Mouse (Mus musculus) forebrain, embryonic 11.5 days (tissue): Measurements from ENCODE around the gene Tcp11. TPM values are rescaled to one million over a fixed set of nuclear protein-coding genes. Genes with fewer than 3 reads are reported as not detected.
A peak's percentile ranks its signal among the peaks of the same experiment; 100 is the strongest.

Source experiments
- ATAC-seq: fragments of 200-750 bp; cut with Nextera tagmentation; replicated peaks from 2 replicates; pipeline ENCODE4 v1.8.0; 2017; ENCODE audit warnings: moderate TSS enrichment; ENCODE audit not compliant: low FRiP score
- DNase-seq: peaks from one replicate; pipeline ENCODE4 v3.0.0-alpha.2; 2017; ENCODE audit warnings: low spot score
- H3K27ac ChIP-seq: fragments of 300-500 bp; sonication (generic); 2 replicates; pipeline ENCODE4 v1.5.1; 2014; ENCODE audit warnings: low read depth, low read length
- H3K27me3 ChIP-seq: fragments of 300-500 bp; sonication (generic); 2 replicates; pipeline ENCODE4 v1.6.1; 2014; ENCODE audit warnings: mild to moderate bottlenecking, low read length, mixed read lengths; ENCODE audit not compliant: control insufficient read depth, insufficient read depth
- H3K36me3 ChIP-seq: fragments of 300-500 bp; sonication (generic); 2 replicates; pipeline ENCODE4 v1.6.1; 2014; ENCODE audit warnings: mild to moderate bottlenecking, low read length, moderate library complexity, mixed read lengths; ENCODE audit not compliant: control insufficient read depth, insufficient read depth
- H3K4me1 ChIP-seq: fragments of 300-500 bp; sonication (generic); replicated peaks from 2 replicates; pipeline ENCODE4 v1.6.1; 2014; ENCODE audit warnings: low read length, mixed read lengths; ENCODE audit not compliant: control insufficient read depth, insufficient read depth
- H3K4me2 ChIP-seq: fragments of 300-500 bp; sonication (generic); 2 replicates; pipeline ENCODE4 v1.6.1; 2014; ENCODE audit warnings: low read depth, mild to moderate bottlenecking, low read length, moderate library complexity, mixed read lengths; ENCODE audit not compliant: severe bottlenecking
- H3K4me3 ChIP-seq: fragments of 300-500 bp; sonication (generic); 2 replicates; pipeline ENCODE4 v1.5.1; 2014; ENCODE audit warnings: low read depth, low read length
- H3K9ac ChIP-seq: fragments of 300-500 bp; sonication (generic); 2 replicates; pipeline ENCODE4 v1.6.1; 2014; ENCODE audit warnings: low read length
- H3K9me3 ChIP-seq: fragments of 300-500 bp; sonication (generic); 2 replicates; pipeline ENCODE4 v1.6.1; 2016; ENCODE audit warnings: low read length, mixed read lengths; ENCODE audit not compliant: control insufficient read depth
- WGBS: fragments of 180-500 bp; shearing (Covaris S2); extraction: QIAGEN DNeasy Blood & Tissue Kit; methylation state at CpG from one replicate; pipeline ENCODE4 v1.1.7; 2014; 5-methylcytosine and 5-hydroxymethylcytosine counted together
- polyA plus RNA-seq: library from polyadenylated mRNA; unstranded; fragments of >200 nt; fragmentation: Nextera tagmentation; extraction: Ambion mirVana; gene quantifications from 2 replicates; pipeline ENCODE4 v1.2.1, GENCODE M21; 2014

The Tcp11 gene
- polyA plus RNA-seq, 1 experiment from 2014 or later, result 1.0 TPM

DNA sequence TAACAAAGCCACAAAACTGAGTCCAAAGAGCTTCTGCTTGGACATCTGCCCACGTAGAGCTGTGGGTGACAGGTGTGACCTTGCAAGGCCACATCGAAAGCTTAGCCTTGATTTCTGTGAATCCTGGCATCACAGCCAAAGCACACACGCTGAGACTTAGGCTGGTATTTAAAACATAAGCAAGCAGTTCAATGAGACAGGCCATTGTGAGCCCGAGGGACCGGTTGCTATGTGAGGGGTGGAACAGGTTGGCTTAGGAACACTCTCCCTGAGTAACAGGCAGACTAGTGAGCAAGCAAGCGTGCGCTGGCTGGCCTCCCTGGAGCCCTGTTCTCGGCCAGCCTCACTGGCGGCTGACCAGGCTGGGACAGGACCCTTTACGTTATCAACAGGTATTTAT, 58.5 kb downstream of the Tcp11 start:
- Histone ChIP-seq H3K4me3 (no peak overlapping the region), H3K27me3 (no peaks in the 10 kb centered on the region), H3K36me3 (no peaks in the 10 kb centered on the region), H3K9ac (no peak overlapping the region), H3K4me2 (no peak overlapping the region), H3K9me3 (no peaks in the 10 kb centered on the region), H3K27ac (no peak overlapping the region), H3K4me1 (peaks cover 14% of the 10 kb centered on the region)
- DNase-seq (no peak), ATAC-seq (no peak)
- WGBS, result 76% methylated on average over 10 of the region's 10 CpGs

GRCm38 (mm10) chr17:28019785-28020696, 60.4 kb downstream of the Tcp11 start:
- Histone ChIP-seq H3K36me3 (no peaks in the 10 kb centered on the region), H3K27ac (no peak overlapping the region), H3K4me1 (peaks cover 14% of the 10 kb centered on the region), H3K4me2 (no peak overlapping the region), H3K4me3 (no peak overlapping the region), H3K9ac (0 out of 2 replicates have a peak overlapping the region, but pooled peaks have one; percentile 6), H3K27me3 (no peaks in the 10 kb centered on the region), H3K9me3 (no peaks in the 10 kb centered on the region)
- DNase-seq, result no peak
- WGBS, result 80% methylated on average over 21 of the region's 21 CpGs
- no peak for ATAC-seq

DNA sequence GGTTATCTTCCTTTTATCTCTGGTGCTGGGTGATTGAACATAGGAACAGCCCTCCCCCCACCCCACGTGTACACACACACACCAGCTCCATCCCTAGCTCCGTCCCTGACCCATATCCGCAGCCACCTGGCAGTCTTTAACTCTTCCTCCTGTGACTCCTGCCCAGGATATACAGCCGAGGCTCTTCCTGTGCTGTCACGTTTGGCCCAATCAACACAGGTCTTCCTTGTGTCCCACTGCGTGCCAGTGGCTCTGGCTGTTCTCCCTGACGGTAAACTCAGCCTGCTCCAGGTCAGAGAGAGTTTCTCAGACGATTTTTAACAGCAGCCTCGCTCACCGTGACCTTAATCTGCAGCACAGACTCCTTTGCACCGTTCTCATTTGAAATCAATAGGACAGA, 61.7 kb downstream of the Tcp11 start:
- DNase-seq, result no peak
- Histone ChIP-seq H3K36me3 (no peaks in the 10 kb centered on the region), H3K27me3 (no peaks in the 10 kb centered on the region), H3K4me1 (peaks cover 14% of the 10 kb centered on the region), H3K9me3 (no peaks in the 10 kb centered on the region), H3K4me3 (no peak overlapping the region), H3K9ac (no peak overlapping the region), H3K4me2 (no peak overlapping the region), H3K27ac (no peak overlapping the region)
- no peak for ATAC-seq
- WGBS, result 49% methylated on average over 11 of the region's 11 CpGs

DNA sequence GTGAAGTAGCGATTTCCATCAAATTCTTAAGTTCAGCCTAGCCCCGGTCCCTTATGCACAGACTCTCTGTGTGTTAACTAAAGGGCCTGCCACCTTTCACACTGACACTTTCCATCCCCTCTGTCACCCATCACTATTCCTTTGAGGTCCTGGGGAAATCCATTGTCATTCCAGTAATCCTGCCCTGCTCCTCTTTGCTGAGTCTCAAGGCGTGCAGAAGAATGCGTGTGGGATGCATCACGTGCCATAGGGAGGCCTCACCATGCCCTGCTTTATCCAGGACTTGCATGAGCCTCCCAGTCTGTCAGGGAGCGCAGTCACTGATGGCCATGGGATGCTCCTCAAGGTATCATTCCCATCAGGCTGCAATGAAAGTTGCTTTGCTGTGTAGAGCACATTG, 62.1 kb downstream of the Tcp11 start:
- no peaks in the 10 kb centered on the region for H3K36me3 ChIP-seq
- no peak overlapping the region for H3K4me3 ChIP-seq
- DNase-seq (no peak), ATAC-seq (no peak)
- no peaks in the 10 kb centered on the region for H3K27me3 ChIP-seq
- peaks cover 19% of the 10 kb centered on the region for H3K4me1 ChIP-seq
- WGBS, result 45% methylated on average over 6 of the region's 6 CpGs
- no peaks in the 10 kb centered on the region for H3K9me3 ChIP-seq
- 0 out of 2 replicates have a peak overlapping the region, but pooled peaks have one; percentile 12 for H3K27ac ChIP-seq
- no peak overlapping the region for H3K4me2 ChIP-seq
- no peak overlapping the region; the same call in 1 of the 2 replicates for H3K9ac ChIP-seq

Other genes with a start within 250 kb of the Tcp11 start
- 371 and 373 TPM in 2 replicates for gene Snrpc, start 242.5 kb downstream of the Tcp11 start, polyA plus RNA-seq
- 7.8 and 9.7 TPM in 2 replicates for gene Uhrf1bp1, start 224.2 kb downstream of the Tcp11 start, polyA plus RNA-seq
- 40.9 and 42.6 TPM in 2 replicates for gene Anks1, start 171.3 kb downstream of the Tcp11 start, polyA plus RNA-seq
- gene Taf11, start 170.8 kb downstream of the Tcp11 start, polyA plus RNA-seq, result 92.1 and 98.5 TPM in 2 replicates
- 10.5 and 12.4 TPM in 2 replicates for gene Scube3, start 61.5 kb upstream of the Tcp11 start, polyA plus RNA-seq
- gene Zfp523, start 96.5 kb upstream of the Tcp11 start, polyA plus RNA-seq, result 37.8 and 40.2 TPM in 2 replicates
- 2.2 and 2.5 TPM in 2 replicates for gene Def6, start 127.1 kb upstream of the Tcp11 start, polyA plus RNA-seq
- gene Ppard, start 152.1 kb upstream of the Tcp11 start, polyA plus RNA-seq, result 1.4 and 1.7 TPM in 2 replicates
- gene Fance, start 232.9 kb upstream of the Tcp11 start, polyA plus RNA-seq, result 28.0 and 32.3 TPM in 2 replicates
- gene Rpl10a, start 247.8 kb upstream of the Tcp11 start, polyA plus RNA-seq, result 468 and 490 TPM in 2 replicates